Mouse (Mus musculus): Measurements from ENCODE around the gene Ccdc57. TPM values are rescaled to one million over a fixed set of nuclear protein-coding genes. Genes with fewer than 3 reads are reported as not detected.

Ccdc57 gene
- polyA plus RNA-seq, 2 experiments: 1.3 to 1.4 TPM

DNA sequence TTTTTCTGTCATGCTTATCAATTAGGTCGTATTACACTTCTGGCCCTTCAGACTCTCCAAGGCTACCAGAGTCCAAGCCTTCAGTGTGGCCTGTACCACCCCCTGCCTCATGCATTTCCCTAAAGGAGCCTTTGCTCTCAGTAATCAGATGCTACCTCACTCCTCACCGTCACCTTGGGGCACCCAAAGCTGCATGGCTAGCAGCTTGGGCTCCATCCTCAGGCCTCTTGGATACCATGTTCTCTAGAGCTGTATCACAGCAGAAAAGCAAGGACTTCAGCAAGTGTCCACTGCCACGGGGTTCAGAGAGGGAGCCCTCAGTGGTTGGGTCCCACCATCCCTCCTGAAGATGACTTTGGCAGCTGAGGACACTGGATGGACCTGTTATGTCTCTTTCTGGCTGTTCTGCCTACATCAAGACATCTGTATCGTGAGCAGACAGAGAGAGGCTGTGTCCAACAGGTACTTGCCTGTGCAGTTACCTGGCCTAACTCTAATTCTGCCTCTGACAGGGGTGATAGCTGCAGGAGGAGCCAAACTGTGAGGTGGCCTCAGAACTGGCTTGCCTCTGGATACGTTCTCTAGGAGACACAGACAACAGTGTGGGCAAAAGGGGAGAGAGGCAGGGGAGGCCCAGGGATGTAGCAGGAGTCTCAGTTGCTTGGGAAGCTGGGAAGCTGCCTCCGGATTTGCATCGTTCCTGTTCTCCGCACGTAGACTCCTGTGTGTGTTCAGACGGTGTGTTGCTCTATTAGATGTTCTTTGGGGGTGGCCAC lies 102.7 kb downstream of the Ccdc57 start:
- 75% methylated on average over 10 of the region's 10 CpGs for WGBS (ENCODE audit: insufficient replicate concordance)
- TF ChIP-seq EP300 (IDR thresholded peaks at IDR 0.05; ENCODE audit: low read depth) (no peak), CTCF (IDR thresholded peaks at IDR 0.05; ENCODE audit: low read depth) (no peak)
- no peak overlapping the region for H3K4me2 ChIP-seq (ENCODE audit: low read depth)
- no peak overlapping the region for H3K4me3 ChIP-seq (ENCODE audit: insufficient read depth in 1 of 2, low read depth in 2 of 2, low read length in 2 of 2)
- no peaks in the 10 kb centered on the region for H3K27me3 ChIP-seq (ENCODE audit: control insufficient read depth, insufficient read depth, low read length)
- ATAC-seq (ENCODE audit: insufficient read depth) (no peak), DNase-seq (ENCODE audit: low read depth in 3 of 3, low spot score in 3 of 3) (no peak)
- H3K36me3 ChIP-seq (replicated peaks; ENCODE audit: control insufficient read depth, insufficient read depth, low read depth): no peaks in the 10 kb centered on the region
- no peaks in the 10 kb centered on the region for H3K9me3 ChIP-seq (ENCODE audit: control insufficient read depth, low read length)
- H3K27ac ChIP-seq: no peak overlapping the region
- no peak overlapping the region for H3K9ac ChIP-seq (replicated peaks)
- H3K4me1 ChIP-seq (replicated peaks; ENCODE audit: control insufficient read depth in 2 of 2, insufficient read depth in 2 of 2, low read length in 1 of 2): peaks cover 8 to 14% of the 10 kb centered on the region in 2 experiments; a peak in 2 of 4 replicates

DNA sequence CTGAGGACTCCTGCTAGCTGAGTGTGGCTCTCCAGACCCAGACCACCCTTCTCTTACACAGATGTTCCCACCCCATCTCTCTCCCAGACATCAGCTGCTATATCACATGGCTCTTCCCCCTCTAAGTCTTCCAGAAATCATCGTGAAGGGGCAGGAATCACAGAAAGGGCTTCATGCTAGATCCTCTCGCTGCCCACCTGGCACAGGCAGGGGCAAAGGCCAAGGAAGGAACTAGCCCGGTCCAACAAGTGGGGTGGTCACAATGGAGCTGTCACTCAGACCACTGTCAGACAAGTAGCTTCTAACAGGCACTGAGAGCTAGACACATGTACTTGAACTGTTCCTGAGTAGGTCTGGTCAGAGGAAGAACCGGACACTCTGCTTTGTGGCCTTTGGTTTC lies 104.3 kb downstream of the Ccdc57 start:
- no peak for TF ChIP-seq CTCF (IDR thresholded peaks at IDR 0.05; ENCODE audit: low read depth)
- TF ChIP-seq EP300 (IDR thresholded peaks at IDR 0.05; ENCODE audit: low read depth): no peak

DNA sequence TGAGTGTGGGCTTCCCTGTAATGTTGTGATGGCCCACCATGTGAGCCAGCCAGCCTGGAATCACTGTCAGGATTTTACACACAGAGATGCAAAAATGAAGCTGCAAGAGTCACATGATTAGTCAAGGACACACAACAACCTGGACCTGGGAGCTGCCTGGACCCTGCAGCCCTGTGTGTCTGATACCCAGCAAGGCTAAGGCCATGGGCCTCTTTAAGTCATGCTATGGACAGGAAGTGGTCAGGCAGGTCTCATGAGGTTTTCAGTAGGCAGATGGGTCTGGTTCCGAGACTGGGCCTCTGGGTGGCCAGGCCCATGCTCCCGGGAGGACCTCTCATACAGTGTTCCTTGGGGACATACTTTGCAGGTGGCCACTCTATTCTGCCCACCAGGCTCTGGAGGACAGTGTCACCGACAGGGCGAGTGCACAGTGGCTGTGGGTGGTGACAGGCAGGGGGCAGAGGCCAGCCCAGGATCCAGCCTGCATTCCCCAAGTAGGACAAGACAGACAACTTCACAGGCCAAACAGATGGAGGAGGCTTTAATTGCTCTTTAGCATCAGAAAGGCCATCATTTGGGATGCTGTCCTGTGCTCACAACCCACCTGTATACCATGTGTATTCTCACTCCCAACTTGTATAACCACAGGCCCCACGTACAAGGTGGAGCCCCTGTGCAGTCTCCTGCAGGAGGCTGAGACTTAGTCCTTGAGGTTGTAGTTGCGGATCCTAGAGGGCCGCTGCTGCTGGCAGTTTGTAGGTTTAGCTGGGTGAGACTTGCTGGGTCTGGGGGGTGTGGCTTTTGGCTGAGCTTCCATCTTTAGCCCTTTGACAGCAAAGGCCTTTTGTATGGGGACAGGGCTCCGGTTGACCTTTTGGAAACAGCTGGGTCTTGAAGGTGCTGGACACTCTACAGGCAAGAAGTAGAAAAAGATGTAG lies 106.4 kb downstream of the Ccdc57 start:
- peaks cover 8 to 12% of the 10 kb centered on the region in 2 experiments; a peak in 3 of 4 replicates for H3K4me1 ChIP-seq (replicated peaks; ENCODE audit: control insufficient read depth in 2 of 2, insufficient read depth in 2 of 2, low read length in 1 of 2)
- ATAC-seq (ENCODE audit: insufficient read depth) (no peak), DNase-seq (ENCODE audit: low read depth in 3 of 3, low spot score in 3 of 3) (no peak)
- TF ChIP-seq EP300 (IDR thresholded peaks at IDR 0.05; ENCODE audit: low read depth) (no peak), CTCF (IDR thresholded peaks at IDR 0.05; ENCODE audit: low read depth) (no peak)
- H3K27me3 ChIP-seq (ENCODE audit: control insufficient read depth, insufficient read depth, low read length): no peaks in the 10 kb centered on the region
- no peak overlapping the region for H3K9ac ChIP-seq (replicated peaks)
- peaks cover 2% of the 10 kb centered on the region for H3K36me3 ChIP-seq (replicated peaks; ENCODE audit: control insufficient read depth, insufficient read depth, low read depth)
- no peak overlapping the region for H3K4me2 ChIP-seq (ENCODE audit: low read depth)
- no peaks in the 10 kb centered on the region for H3K9me3 ChIP-seq (ENCODE audit: control insufficient read depth, low read length)
- no peak overlapping the region for H3K4me3 ChIP-seq (ENCODE audit: insufficient read depth in 1 of 2, low read depth in 2 of 2, low read length in 2 of 2)
- WGBS (ENCODE audit: insufficient replicate concordance): 74% methylated on average over 8 of the region's 8 CpGs
- H3K27ac ChIP-seq: no peak overlapping the region

More for the DNA sequence above, 104.3 kb downstream of the Ccdc57 start:
- Histone ChIP-seq H3K27ac (no peak overlapping the region), H3K27me3 (ENCODE audit: control insufficient read depth, insufficient read depth, low read length) (no peaks in the 10 kb centered on the region), H3K9me3 (ENCODE audit: control insufficient read depth, low read length) (no peaks in the 10 kb centered on the region), H3K9ac (replicated peaks) (no peak overlapping the region), H3K36me3 (replicated peaks; ENCODE audit: control insufficient read depth, insufficient read depth, low read depth) (no peaks in the 10 kb centered on the region), H3K4me1 (replicated peaks; ENCODE audit: control insufficient read depth in 2 of 2, insufficient read depth in 2 of 2, low read length in 1 of 2) (peaks cover 6 to 7% of the 10 kb centered on the region in 2 experiments; a peak in 2 of 4 replicates), H3K4me3 (ENCODE audit: insufficient read depth in 1 of 2, low read depth in 2 of 2, low read length in 2 of 2) (no peak overlapping the region), H3K4me2 (ENCODE audit: low read depth) (no peak overlapping the region)
- 62% methylated on average over 4 of the region's 4 CpGs for WGBS (ENCODE audit: insufficient replicate concordance)
- no peak for DNase-seq (ENCODE audit: low read depth in 3 of 3, low spot score in 3 of 3)
- ATAC-seq (ENCODE audit: insufficient read depth): no peak

GRCm38 (mm10) chr11:120825289-120825863 lies 107.3 kb downstream of the Ccdc57 start:
- no peak for ATAC-seq (ENCODE audit: insufficient read depth)
- 69% methylated on average over 4 of the region's 4 CpGs for WGBS (ENCODE audit: insufficient replicate concordance)

More at GRCm38 (mm10) chr11:120825289-120825863, 107.3 kb downstream of the Ccdc57 start:
- Histone ChIP-seq H3K4me1 (replicated peaks; ENCODE audit: control insufficient read depth in 2 of 2, insufficient read depth in 2 of 2, low read length in 1 of 2) (peaks cover 8 to 12% of the 10 kb centered on the region in 2 experiments; a peak in 3 of 4 replicates), H3K9ac (replicated peaks) (peak overlapping the region; percentile 83), H3K27me3 (ENCODE audit: control insufficient read depth, insufficient read depth, low read length) (no peaks in the 10 kb centered on the region), H3K27ac (peak overlapping the region; percentile 41), H3K36me3 (replicated peaks; ENCODE audit: control insufficient read depth, insufficient read depth, low read depth) (peaks cover 3% of the 10 kb centered on the region), H3K4me3 (ENCODE audit: insufficient read depth in 1 of 2, low read depth in 2 of 2, low read length in 2 of 2) (peak overlapping the region in 1 of 2 experiments; percentile 78; a peak in 2 of 4 replicates), H3K4me2 (ENCODE audit: low read depth) (peak overlapping the region; percentile 95), H3K9me3 (ENCODE audit: control insufficient read depth, low read length) (no peaks in the 10 kb centered on the region)
- DNase-seq (ENCODE audit: low read depth in 3 of 3, low spot score in 3 of 3): no peak
- TF ChIP-seq CTCF (IDR thresholded peaks at IDR 0.05; ENCODE audit: low read depth) (no peak), EP300 (IDR thresholded peaks at IDR 0.05; ENCODE audit: low read depth) (no peak)
